Mouse (Mus musculus) midbrain, embryonic 15.5 days (tissue): Measurements from ENCODE around the gene Cpne5. TPM values are rescaled to one million over a fixed set of nuclear protein-coding genes. Genes with fewer than 3 reads are reported as not detected.
A peak's percentile ranks its signal among the peaks of the same experiment; 100 is the strongest.

Experiments
- ATAC-seq: fragments of 200-750 bp; cut with Nextera tagmentation; replicated peaks from 2 replicates; pipeline ENCODE4 v1.8.0; 2017; ENCODE audit warnings: moderate TSS enrichment
- H3K27ac ChIP-seq: fragments of 300-500 bp; sonication (generic); 2 replicates; pipeline ENCODE4 v1.5.1; 2015; ENCODE audit warnings: mild to moderate bottlenecking, inconsistent platforms
- H3K27me3 ChIP-seq: fragments of 300-500 bp; sonication (generic); replicated peaks from 2 replicates; pipeline ENCODE4 v1.6.1; 2015; ENCODE audit warnings: inconsistent platforms
- H3K36me3 ChIP-seq: fragments of 300-500 bp; sonication (generic); replicated peaks from 2 replicates; pipeline ENCODE4 v1.6.1; 2015; ENCODE audit warnings: inconsistent platforms
- H3K4me1 ChIP-seq: fragments of 300-500 bp; sonication (generic); 2 replicates; pipeline ENCODE4 v1.6.1; 2015; ENCODE audit warnings: inconsistent platforms
- H3K4me2 ChIP-seq: fragments of 300-500 bp; sonication (generic); 2 replicates; pipeline ENCODE4 v1.6.1; 2015; ENCODE audit warnings: inconsistent platforms, mild to moderate bottlenecking, moderate library complexity
- H3K4me3 ChIP-seq: fragments of 300-500 bp; sonication (generic); 2 replicates; pipeline ENCODE4 v1.5.1; 2015; ENCODE audit warnings: mild to moderate bottlenecking, inconsistent platforms
- H3K9ac ChIP-seq: fragments of 300-500 bp; sonication (generic); 2 replicates; pipeline ENCODE4 v1.6.1; 2015; ENCODE audit warnings: mild to moderate bottlenecking, inconsistent platforms
- H3K9me3 ChIP-seq: fragments of 300-500 bp; sonication (generic); 2 replicates; pipeline ENCODE4 v1.6.1; 2016; ENCODE audit warnings: inconsistent platforms
- WGBS: fragments of 180-500 bp; shearing (Covaris S2); methylation state at CpG from one replicate; pipeline ENCODE4 v1.1.7; 2015; ENCODE audit warnings: mixed read lengths; 5-methylcytosine and 5-hydroxymethylcytosine counted together
- polyA plus RNA-seq: library from polyadenylated mRNA; unstranded; fragments of >200 nt; fragmentation: Nextera tagmentation; extraction: Ambion mirVana; gene quantifications from 2 replicates; pipeline ENCODE4 v1.2.1, GENCODE M21; 2015

Cpne5 gene
- polyA plus RNA-seq, 1 experiment from 2014 or later: 41.3 TPM

GRCm38 (mm10) chr17:29195579-29195978, 42.4 kb downstream of the Cpne5 start:
- no peak overlapping the region for H3K9ac ChIP-seq
- H3K4me3 ChIP-seq: no peak overlapping the region
- H3K27ac ChIP-seq: no peak overlapping the region
- WGBS: 14% methylated on average over 4 of the region's 4 CpGs
- no peak overlapping the region for H3K4me2 ChIP-seq
- H3K9me3 ChIP-seq: no peaks in the 10 kb centered on the region
- no peaks in the 10 kb centered on the region for H3K36me3 ChIP-seq
- no peaks in the 10 kb centered on the region for H3K27me3 ChIP-seq
- ATAC-seq: no peak
- peaks cover 13% of the 10 kb centered on the region for H3K4me1 ChIP-seq

- 4% methylated on average over 12 of the region's 12 CpGs for WGBS
- Histone ChIP-seq H3K4me2 (0 out of 2 replicates have a peak overlapping the region, but pooled peaks have one; percentile 4), H3K4me1 (peaks cover 23% of the 10 kb centered on the region), H3K36me3 (no peaks in the 10 kb centered on the region), H3K9ac (no peak overlapping the region), H3K27me3 (0 out of 2 replicates have a peak, but pooled peaks cover 4% of the 10 kb centered on the region), H3K4me3 (no peak overlapping the region), H3K27ac (no peak overlapping the region), H3K9me3 (no peaks in the 10 kb centered on the region)
- 0 out of 2 replicates have a peak, but pooled peaks have one; percentile 38 for ATAC-seq
These were observed 49.0 kb downstream of the Cpne5 start for GRCm38 (mm10) chr17:29188989-29189388.

GRCm38 (mm10) chr17:29186989-29187859, 50.7 kb downstream of the Cpne5 start:
- peak overlapping the region; percentile 68 for H3K27ac ChIP-seq
- no peak overlapping the region for H3K4me3 ChIP-seq
- peak; percentile 48; the same call in 1 of the 2 replicates for ATAC-seq
- no peaks in the 10 kb centered on the region for H3K9me3 ChIP-seq
- peaks cover 20% of the 10 kb centered on the region for H3K4me1 ChIP-seq
- H3K36me3 ChIP-seq: no peaks in the 10 kb centered on the region
- 0 out of 2 replicates have a peak, but pooled peaks cover 4% of the 10 kb centered on the region for H3K27me3 ChIP-seq
- no peak overlapping the region for H3K4me2 ChIP-seq
- H3K9ac ChIP-seq: no peak overlapping the region
- WGBS: 10% methylated on average over 10 of the region's 10 CpGs

DNA sequence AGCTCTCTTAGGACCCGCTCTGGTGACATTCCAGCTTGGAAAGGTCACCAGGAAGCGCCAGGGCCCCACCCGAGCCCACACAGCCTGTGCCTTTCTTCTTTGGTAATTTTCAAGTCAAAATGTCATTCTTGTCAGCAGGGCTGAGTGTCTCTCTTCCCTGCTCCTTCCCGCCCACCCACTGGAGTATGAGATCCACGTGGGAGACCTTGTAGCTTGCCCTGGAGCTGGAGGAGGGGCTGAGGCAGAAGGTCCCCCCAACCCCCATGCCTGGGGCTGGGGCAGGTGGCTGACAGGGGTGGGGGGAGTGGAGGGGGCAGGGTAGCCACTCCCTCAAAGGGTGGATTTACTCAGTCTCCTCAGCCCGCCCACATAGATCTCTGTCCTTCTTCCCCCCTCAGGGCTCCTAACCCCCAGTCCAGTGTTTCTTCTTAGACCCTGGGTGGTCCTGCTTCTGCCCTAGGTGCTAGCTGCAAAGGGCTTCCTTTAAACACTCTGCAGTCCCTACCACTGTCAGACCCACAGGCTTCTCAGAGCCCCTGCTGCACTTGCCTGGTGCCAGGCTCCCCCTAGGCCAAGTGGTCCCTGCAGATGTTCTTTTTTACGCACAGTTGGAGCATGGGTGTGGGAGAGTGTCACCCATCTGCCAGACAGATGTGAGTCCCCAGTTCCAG, 52.5 kb downstream of the Cpne5 start:
- Histone ChIP-seq H3K27me3 (0 out of 2 replicates have a peak, but pooled peaks cover 4% of the 10 kb centered on the region), H3K9me3 (no peaks in the 10 kb centered on the region), H3K9ac (no peak overlapping the region), H3K4me1 (peaks cover 20% of the 10 kb centered on the region), H3K27ac (no peak overlapping the region), H3K4me3 (no peak overlapping the region), H3K36me3 (no peaks in the 10 kb centered on the region), H3K4me2 (no peak overlapping the region)
- WGBS: 43% methylated on average over 7 of the region's 7 CpGs
- ATAC-seq: no peak

DNA sequence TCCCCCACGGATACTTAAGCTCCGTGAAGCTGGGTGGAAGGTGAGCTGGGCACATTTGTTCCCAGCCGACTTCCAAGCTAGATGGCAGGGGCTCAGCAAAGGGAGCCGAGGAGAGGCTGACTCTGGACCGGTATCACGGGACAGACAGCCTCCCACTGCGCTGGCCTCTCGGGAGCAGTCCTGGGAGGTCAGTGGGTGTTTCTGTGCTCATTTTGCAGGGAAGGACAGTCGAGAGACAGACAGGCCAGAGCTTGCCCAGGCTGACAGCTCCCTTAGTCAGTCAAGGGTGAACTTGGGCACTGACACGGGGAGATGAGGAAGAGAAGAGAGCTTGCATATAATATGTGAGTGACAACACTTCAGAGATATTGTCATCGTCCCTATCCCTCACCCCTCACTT, 54.8 kb downstream of the Cpne5 start:
- Histone ChIP-seq H3K27ac (no peak overlapping the region), H3K4me1 (peaks cover 19% of the 10 kb centered on the region), H3K9me3 (no peaks in the 10 kb centered on the region), H3K36me3 (no peaks in the 10 kb centered on the region), H3K4me2 (no peak overlapping the region), H3K4me3 (no peak overlapping the region), H3K9ac (no peak overlapping the region), H3K27me3 (no peaks in the 10 kb centered on the region)
- 68% methylated on average over 11 of the region's 11 CpGs for WGBS
- no peak for ATAC-seq

DNA sequence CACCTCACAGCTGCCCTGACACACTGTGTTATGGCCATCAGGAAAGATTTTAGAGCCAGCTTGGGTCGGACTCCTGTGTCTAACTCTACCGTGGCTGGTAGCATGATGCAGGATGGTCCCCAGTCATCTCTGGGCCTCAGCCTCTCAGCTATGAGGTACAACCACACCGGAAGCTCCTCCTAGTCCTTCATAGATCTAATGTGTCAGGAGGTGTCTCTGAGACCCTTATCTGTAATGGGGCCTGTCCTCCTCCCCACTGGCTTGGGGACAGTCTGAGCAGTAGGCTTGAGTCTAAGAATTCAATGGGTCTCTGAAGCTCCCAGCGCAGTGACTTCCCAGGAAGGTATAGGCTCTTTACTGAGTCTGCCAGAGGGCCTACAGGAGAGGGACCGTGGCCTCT, 56.2 kb downstream of the Cpne5 start:
- H3K9ac ChIP-seq: no peak overlapping the region

GRCm38 (mm10) chr17:29180406-29181127, 57.4 kb downstream of the Cpne5 start:
- no peak for ATAC-seq
- Histone ChIP-seq H3K36me3 (no peaks in the 10 kb centered on the region), H3K4me1 (peaks cover 26% of the 10 kb centered on the region), H3K27ac (no peak overlapping the region), H3K4me2 (no peak overlapping the region), H3K4me3 (no peak overlapping the region), H3K9me3 (no peaks in the 10 kb centered on the region), H3K9ac (no peak overlapping the region), H3K27me3 (no peaks in the 10 kb centered on the region)
- WGBS: 83% methylated on average over 4 of the region's 4 CpGs

More for the DNA sequence above, 56.2 kb downstream of the Cpne5 start:
- H3K27me3 ChIP-seq: no peaks in the 10 kb centered on the region
- no peak for ATAC-seq
- no peak overlapping the region for H3K4me3 ChIP-seq
- H3K9me3 ChIP-seq: no peaks in the 10 kb centered on the region
- H3K27ac ChIP-seq: no peak overlapping the region
- no peak overlapping the region for H3K4me2 ChIP-seq
- no peaks in the 10 kb centered on the region for H3K36me3 ChIP-seq
- H3K4me1 ChIP-seq: peaks cover 19% of the 10 kb centered on the region
- 84% methylated on average over 5 of the region's 5 CpGs for WGBS

- no peaks in the 10 kb centered on the region for H3K9me3 ChIP-seq
- no peak overlapping the region for H3K9ac ChIP-seq
- H3K36me3 ChIP-seq: no peaks in the 10 kb centered on the region
- no peak overlapping the region for H3K27ac ChIP-seq
- WGBS: 81% methylated on average over 6 of the region's 6 CpGs
- H3K27me3 ChIP-seq: no peaks in the 10 kb centered on the region
- no peak for ATAC-seq
- H3K4me1 ChIP-seq: peaks cover 21% of the 10 kb centered on the region
- H3K4me3 ChIP-seq: no peak overlapping the region
- H3K4me2 ChIP-seq: no peak overlapping the region
These were observed 58.0 kb downstream of the Cpne5 start for GRCm38 (mm10) chr17:29179917-29180316.

DNA sequence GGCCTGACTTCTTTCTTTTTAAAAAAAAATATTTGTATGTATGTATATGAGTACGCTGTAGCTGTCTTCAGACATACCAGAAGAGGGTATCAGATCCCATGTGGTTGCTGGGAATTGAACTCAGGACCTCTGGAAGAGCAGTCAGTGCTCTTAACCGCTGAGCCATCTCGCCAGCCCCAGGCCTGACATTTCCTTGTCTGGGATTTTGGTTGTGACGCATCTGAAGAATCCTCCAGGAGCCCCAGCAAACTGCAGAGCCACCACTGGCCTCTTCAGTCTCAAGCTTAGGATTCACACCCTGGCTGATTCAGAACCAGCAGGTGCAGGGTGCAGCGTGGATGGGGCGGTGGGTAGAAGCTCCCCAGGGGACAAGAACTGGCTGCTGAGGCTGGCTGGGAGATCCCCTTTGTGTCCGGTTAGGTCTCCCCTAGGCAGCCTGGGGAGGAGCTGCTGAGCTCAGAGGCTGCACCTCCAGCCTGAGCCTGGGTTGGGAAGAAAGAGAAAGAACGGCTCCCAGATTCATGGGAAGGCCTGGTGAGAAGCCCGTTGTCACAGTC, 59.4 kb downstream of the Cpne5 start:
- 65% methylated on average over 9 of the region's 9 CpGs for WGBS

GRCm38 (mm10) chr17:29176391-29177267, 61.3 kb downstream of the Cpne5 start:
- H3K9me3 ChIP-seq: no peaks in the 10 kb centered on the region
- H3K4me1 ChIP-seq: peaks cover 21% of the 10 kb centered on the region
- no peaks in the 10 kb centered on the region for H3K36me3 ChIP-seq
- H3K4me2 ChIP-seq: peak overlapping the region; percentile 20
- no peak overlapping the region; the same call in 1 of the 2 replicates for H3K9ac ChIP-seq
- H3K27me3 ChIP-seq: no peaks in the 10 kb centered on the region
- WGBS: 8% methylated on average over 9 of the region's 9 CpGs
- peak; percentile 86 for ATAC-seq
- H3K4me3 ChIP-seq: no peak overlapping the region
- H3K27ac ChIP-seq: peak overlapping the region; percentile 83

More for the DNA sequence above, 59.4 kb downstream of the Cpne5 start:
- no peak for ATAC-seq
- Histone ChIP-seq H3K9me3 (no peaks in the 10 kb centered on the region), H3K27me3 (no peaks in the 10 kb centered on the region), H3K36me3 (no peaks in the 10 kb centered on the region), H3K27ac (no peak overlapping the region), H3K9ac (no peak overlapping the region), H3K4me2 (no peak overlapping the region), H3K4me3 (no peak overlapping the region), H3K4me1 (peaks cover 21% of the 10 kb centered on the region)

DNA sequence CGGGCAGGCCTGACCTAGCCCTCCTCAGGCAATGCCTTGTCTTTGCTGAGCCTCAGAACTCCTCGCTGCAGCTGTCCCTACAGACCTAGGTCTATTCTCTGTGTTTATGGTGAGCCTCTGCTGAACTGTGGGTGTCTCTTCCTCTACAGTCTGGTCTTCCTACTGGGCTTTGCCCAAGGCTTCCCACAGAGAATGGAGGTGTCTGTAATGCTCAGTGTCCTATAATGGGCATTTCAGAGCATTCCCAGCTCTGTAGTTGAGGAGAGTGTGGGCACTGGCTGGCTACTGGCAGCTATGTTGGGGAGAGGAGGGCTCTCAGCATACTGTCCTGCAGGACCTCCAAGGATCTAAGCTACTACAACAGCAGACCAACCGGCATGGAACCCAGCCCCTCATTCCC, 62.3 kb downstream of the Cpne5 start:
- Histone ChIP-seq H3K27me3 (no peaks in the 10 kb centered on the region), H3K27ac (peak overlapping the region; percentile 83), H3K9ac (no peak overlapping the region), H3K36me3 (no peaks in the 10 kb centered on the region), H3K4me1 (peaks cover 24% of the 10 kb centered on the region), H3K4me3 (no peak overlapping the region), H3K9me3 (no peaks in the 10 kb centered on the region), H3K4me2 (no peak overlapping the region)
- no peak for ATAC-seq
- WGBS: 63% methylated on average over 3 of the region's 3 CpGs
